Mouse (Mus musculus) MEL (cell line): ENCODE data around the gene Gm13539. TPM values are rescaled to one million over a fixed set of nuclear protein-coding genes. Genes with fewer than 3 reads are reported as not detected.

Source experiments
- DNase-seq: peaks from one replicate; pipeline ENCODE4 v3.0.0; 2011; ENCODE audit warnings: low read depth, low spot score
- H3K27ac ChIP-seq: 2 replicates; pipeline ENCODE4 v1.5.1; 2012; ENCODE audit warnings: low read depth, mild to moderate bottlenecking, control low read depth, low read length, moderate library complexity; ENCODE audit not compliant: control insufficient read depth
- H3K27me3 ChIP-seq, 2 experiments: fragments of 150-350 bp in 1 of 2; sonication (generic) in 1 of 2; 2 replicates each; pipeline ENCODE4 v1.6.1; 2012; ENCODE audit warnings: low read length in 2 of 2, mild to moderate bottlenecking in 2 of 2, improper control_type of control experiment in 1 of 2, moderate library complexity in 1 of 2; ENCODE audit not compliant: insufficient read depth in 2 of 2, control insufficient read depth in 1 of 2
- H3K36me3 ChIP-seq, 2 experiments: 2 replicates each; pipeline ENCODE4 v1.6.1; 2012 to 2014; ENCODE audit warnings: low read length in 2 of 2, improper control_type of control experiment in 1 of 2, inconsistent platforms in 1 of 2, mild to moderate bottlenecking in 1 of 2; ENCODE audit not compliant: insufficient read depth in 2 of 2, control insufficient read depth in 1 of 2
- H3K4me1 ChIP-seq, 2 experiments: fragments of 150-350 bp in 1 of 2; sonication (generic) in 1 of 2; 2 replicates each; pipeline ENCODE4 v1.6.1; 2012; ENCODE audit warnings: low read length in 2 of 2, improper control_type of control experiment in 1 of 2, mild to moderate bottlenecking in 1 of 2; ENCODE audit not compliant: insufficient read depth in 2 of 2, control insufficient read depth in 1 of 2
- H3K4me3 ChIP-seq, 2 experiments: fragments of 150-350 bp in 1 of 2; sonication (generic) in 1 of 2; 2 replicates each; pipeline ENCODE4 v1.5.1; 2012; ENCODE audit warnings: low read depth in 2 of 2, low read length in 2 of 2, mild to moderate bottlenecking in 2 of 2, moderate library complexity in 2 of 2, control low read depth in 1 of 2, improper control_type of control experiment in 1 of 2; ENCODE audit not compliant: control insufficient read depth in 1 of 2, insufficient read depth in 1 of 2
- H3K79me2 ChIP-seq: 2 replicates; pipeline ENCODE4 v1.6.1; 2012; ENCODE audit warnings: mild to moderate bottlenecking, low read length, moderate library complexity; ENCODE audit not compliant: control insufficient read depth, poor library complexity, insufficient read depth
- H3K9ac ChIP-seq: 2 replicates; pipeline ENCODE4 v1.6.1; 2012; ENCODE audit warnings: low read depth, mild to moderate bottlenecking, control low read depth, low read length, moderate library complexity; ENCODE audit not compliant: control insufficient read depth, poor library complexity, severe bottlenecking
- H3K9me3 ChIP-seq: fragments of 150-350 bp; sonication (generic); replicated peaks from 2 replicates; pipeline ENCODE4 v1.6.1; 2012; ENCODE audit warnings: mild to moderate bottlenecking, low read length, improper control_type of control experiment, moderate library complexity; ENCODE audit not compliant: insufficient read depth
- CHD2 ChIP-seq: IDR thresholded peaks from 2 replicates; pipeline ENCODE4 v1.6.1; 2011; ENCODE audit warnings: low read length, improper control_type of control experiment
- ELF1 ChIP-seq: IDR thresholded peaks from 2 replicates; pipeline ENCODE4 v1.6.1; 2014; ENCODE audit warnings: low read depth, mild to moderate bottlenecking, inconsistent platforms, low read length, improper control_type of control experiment, moderate library complexity
- EP300 ChIP-seq, 2 experiments: IDR thresholded peaks; 2 replicates each; pipeline ENCODE4 v1.6.1; 2011; ENCODE audit warnings: improper control_type of control experiment in 2 of 2, low read length in 2 of 2, low read depth in 1 of 2, mild to moderate bottlenecking in 1 of 2
- GABPA ChIP-seq: IDR thresholded peaks from 2 replicates; pipeline ENCODE4 v1.6.1; 2012; ENCODE audit warnings: low read depth, mild to moderate bottlenecking, inconsistent platforms, low read length, improper control_type of control experiment, moderate library complexity
- GATA1 ChIP-seq: IDR thresholded peaks from 2 replicates; pipeline ENCODE4 v1.6.1; 2011; ENCODE audit warnings: low read depth, low read length, improper control_type of control experiment
- HCFC1 ChIP-seq: IDR thresholded peaks from 2 replicates; pipeline ENCODE4 v1.6.1; 2012; ENCODE audit warnings: low read depth, mild to moderate bottlenecking, inconsistent platforms, low read length, improper control_type of control experiment, moderate library complexity
- JUND ChIP-seq: IDR thresholded peaks from 2 replicates; pipeline ENCODE4 v1.6.1; 2011; ENCODE audit warnings: low read depth, mild to moderate bottlenecking, improper control_type of control experiment, low read length
- MAZ ChIP-seq: IDR thresholded peaks from 2 replicates; pipeline ENCODE4 v1.6.1; 2012; ENCODE audit warnings: low read depth, mild to moderate bottlenecking, inconsistent platforms, low read length, improper control_type of control experiment
- MXI1 ChIP-seq: IDR thresholded peaks from 2 replicates; pipeline ENCODE4 v1.6.1; 2011; ENCODE audit warnings: mild to moderate bottlenecking, low read depth, low read length, improper control_type of control experiment
- MYB ChIP-seq: IDR thresholded peaks from 2 replicates; pipeline ENCODE4 v1.6.1; 2011; ENCODE audit warnings: mild to moderate bottlenecking, low read depth, low read length, improper control_type of control experiment
- MYC ChIP-seq: IDR thresholded peaks from 2 replicates; pipeline ENCODE4 v1.6.1; 2011; ENCODE audit warnings: low read depth, mild to moderate bottlenecking, low read length, improper control_type of control experiment, moderate library complexity
- NELFE ChIP-seq: IDR thresholded peaks from 2 replicates; pipeline ENCODE4 v1.6.1; 2011; ENCODE audit warnings: low read depth, low read length, improper control_type of control experiment
- NRF1 ChIP-seq: IDR thresholded peaks from 2 replicates; pipeline ENCODE4 v1.6.1; 2014; ENCODE audit warnings: low read depth, mild to moderate bottlenecking, inconsistent platforms, low read length, improper control_type of control experiment, moderate library complexity; ENCODE audit not compliant: poor library complexity, insufficient read depth, severe bottlenecking
- POLR2A ChIP-seq, 2 experiments: IDR thresholded peaks; 2 replicates each; pipeline ENCODE4 v1.6.1; 2011 to 2012; ENCODE audit warnings: low read length in 2 of 2, mild to moderate bottlenecking in 2 of 2, control low read depth in 1 of 2, improper control_type of control experiment in 1 of 2, low read depth in 1 of 2, moderate library complexity in 1 of 2; ENCODE audit not compliant: control insufficient read depth in 1 of 2, insufficient read depth in 1 of 2, poor library complexity in 1 of 2
- POLR2AphosphoS5 ChIP-seq: IDR thresholded peaks from 2 replicates; pipeline ENCODE4 v1.6.1; 2012; ENCODE audit warnings: low read depth, borderline replicate concordance, mild to moderate bottlenecking, inconsistent platforms, low read length, moderate library complexity, mixed read lengths
- RCOR1 ChIP-seq: IDR thresholded peaks from 2 replicates; pipeline ENCODE4 v1.6.1; 2012; ENCODE audit warnings: low read depth, mild to moderate bottlenecking, inconsistent platforms, low read length, improper control_type of control experiment
- USF1 ChIP-seq: IDR thresholded peaks from 2 replicates; pipeline ENCODE4 v1.6.1; 2014; ENCODE audit warnings: low read depth, mild to moderate bottlenecking, inconsistent platforms, low read length, improper control_type of control experiment, moderate library complexity
- ZMIZ1 ChIP-seq: IDR thresholded peaks from 2 replicates; pipeline ENCODE4 v1.6.1; 2012; ENCODE audit warnings: low read depth, mild to moderate bottlenecking, inconsistent platforms, low read length, improper control_type of control experiment, moderate library complexity
- polyA plus RNA-seq, 2 experiments: library from polyadenylated mRNA; stranded (reverse) in 1 of 2; unstranded in 1 of 2; fragments of >175 nt in 1 of 2; fragments of >200 nt in 1 of 2; gene quantifications; 2 replicates each; pipeline versions ENCODE4 v1.2.1 to v1.2.4; 2012; ENCODE audit warnings: low replicate concordance in 2 of 2, low read depth in 1 of 2; ENCODE audit not compliant: insufficient read length in 2 of 2, insufficient read depth in 1 of 2, missing spikeins in 1 of 2
- total RNA-seq: library from RNA; depleted of rRNA; stranded (reverse); fragments of 300-350 nt; gene quantifications from 2 replicates; pipeline ENCODE4 v1.2.3, GENCODE M21; 2012

Gm13539 gene
- total and polyA plus RNA-seq, 3 experiments: not detected

DNA sequence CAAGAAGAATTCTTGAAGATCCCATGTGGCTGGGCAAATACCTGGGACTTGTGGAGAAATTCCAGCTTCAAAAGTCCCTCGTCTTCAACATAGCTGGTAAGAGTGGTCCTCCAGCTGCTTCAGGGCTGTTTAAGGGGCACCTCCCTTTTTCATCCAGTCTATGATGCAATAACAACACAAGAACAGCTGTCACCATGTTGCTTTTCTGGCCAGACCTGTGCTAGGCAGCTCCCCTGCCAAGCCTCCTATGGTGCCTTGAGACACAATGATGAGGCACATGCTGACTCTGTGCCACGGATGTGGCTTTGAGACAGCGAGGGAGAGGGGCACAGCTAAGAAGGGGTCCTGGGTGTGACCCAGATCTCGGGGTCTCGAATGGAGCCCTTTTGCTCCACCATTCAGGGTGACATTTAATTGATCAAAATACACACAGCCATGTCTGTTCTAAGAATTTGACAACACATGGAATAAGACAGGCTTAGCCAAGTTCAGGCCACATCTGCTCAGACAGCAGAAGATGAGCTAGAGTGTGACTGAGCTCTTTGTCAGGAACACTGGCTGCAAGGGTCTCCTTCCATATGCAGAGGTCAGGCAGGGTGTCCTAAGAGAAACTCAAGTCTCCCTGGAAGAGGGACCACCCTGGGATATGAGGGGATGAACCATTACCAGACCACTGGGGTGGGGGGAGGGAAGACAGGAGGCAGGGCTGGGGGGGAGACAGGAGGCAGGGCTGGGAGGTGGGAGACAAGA lies 3.7 kb downstream of the Gm13539 start:
- Histone ChIP-seq H3K4me3 (no peak overlapping the region), H3K27ac (no peak overlapping the region), H3K9ac (no peak overlapping the region), H3K36me3 (no peaks in the 10 kb centered on the region), H3K79me2 (no peaks in the 10 kb centered on the region), H3K9me3 (no peaks in the 10 kb centered on the region), H3K27me3 (0 out of 4 replicates have a peak, but pooled peaks cover 0 to 3% of the 10 kb centered on the region in 2 experiments), H3K4me1 (peaks cover 0 to 4% of the 10 kb centered on the region in 2 experiments; a peak in 1 of 4 replicates)
- no peak for DNase-seq
- no peak for TF ChIP-seq MAZ

DNA sequence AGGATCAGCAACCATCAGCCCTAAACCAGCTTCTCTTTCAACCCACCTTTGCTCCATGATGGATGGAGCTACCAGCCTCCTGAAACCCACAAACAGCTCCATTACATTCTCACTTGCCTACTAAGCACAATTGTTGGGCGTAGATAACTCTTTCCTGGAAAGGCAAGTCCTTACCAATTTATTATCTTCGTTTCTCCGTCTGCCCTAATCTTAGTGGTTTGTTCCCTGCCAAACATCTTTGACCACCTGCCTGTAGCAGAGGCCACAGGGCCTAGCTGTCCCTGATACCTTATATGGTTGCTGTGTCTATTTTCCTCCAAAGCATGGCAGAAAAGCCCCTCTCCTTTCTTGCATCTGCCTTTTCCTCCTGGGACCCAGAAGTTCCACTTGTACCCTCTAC lies 7.0 kb downstream of the Gm13539 start:
- Histone ChIP-seq H3K4me3 (no peak overlapping the region), H3K4me1 (peaks cover 0 to 4% of the 10 kb centered on the region in 2 experiments; a peak in 1 of 4 replicates), H3K79me2 (no peaks in the 10 kb centered on the region), H3K27me3 (peaks cover 0 to 3% of the 10 kb centered on the region in 2 experiments; a peak in 1 of 4 replicates), H3K27ac (no peak overlapping the region), H3K9me3 (no peaks in the 10 kb centered on the region), H3K36me3 (no peaks in the 10 kb centered on the region), H3K9ac (no peak overlapping the region)
- TF ChIP-seq GABPA (no peak), JUND (no peak), MYB (no peak), NELFE (no peak), POLR2A (IDR thresholded peaks at IDR 0.05; ENCODE audit: control insufficient read depth in 1 of 2, insufficient read depth in 1 of 2, low read depth in 1 of 2, low read length in 2 of 2, poor library complexity in 1 of 2) (no peak), POLR2AphosphoS5 (no peak), HCFC1 (no peak)
- DNase-seq: peak; percentile 4

DNA sequence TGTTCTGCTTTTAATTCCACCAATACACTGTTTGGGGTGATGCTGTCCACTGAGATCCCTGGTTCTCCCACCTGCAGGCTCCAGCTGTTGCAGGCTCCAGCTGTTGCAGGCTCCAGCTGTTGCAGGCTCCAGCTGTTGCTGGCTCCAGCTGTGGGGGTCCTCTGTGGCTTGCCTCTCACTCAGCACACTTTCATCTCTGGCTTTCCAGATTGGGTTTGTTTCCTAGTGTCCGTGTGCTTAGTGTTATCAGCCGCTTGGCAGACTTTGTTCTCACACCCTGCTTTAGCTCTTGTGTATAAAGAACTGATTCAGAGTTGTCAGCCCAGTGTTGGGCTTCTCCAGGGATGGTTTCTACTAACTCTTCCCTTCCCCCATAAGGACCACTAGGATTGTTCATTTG lies 15.6 kb downstream of the Gm13539 start:
- no peaks in the 10 kb centered on the region for H3K36me3 ChIP-seq
- no peaks in the 10 kb centered on the region for H3K4me1 ChIP-seq
- peaks cover 1 to 8% of the 10 kb centered on the region in 2 experiments for H3K27me3 ChIP-seq
- no peak overlapping the region for H3K4me3 ChIP-seq
- H3K9me3 ChIP-seq: no peaks in the 10 kb centered on the region
- no peak for TF ChIP-seq ZMIZ1
- no peak for TF ChIP-seq RCOR1
- no peak for TF ChIP-seq POLR2A (IDR thresholded peaks at IDR 0.05; ENCODE audit: control insufficient read depth in 1 of 2, insufficient read depth in 1 of 2, low read depth in 1 of 2, low read length in 2 of 2, poor library complexity in 1 of 2)
- no peak for TF ChIP-seq MYC
- no peak for TF ChIP-seq MXI1
- TF ChIP-seq NRF1: no peak
- no peak for TF ChIP-seq CHD2
- no peak for TF ChIP-seq EP300 (IDR thresholded peaks at IDR 0.05; ENCODE audit: low read depth in 1 of 2, low read length in 2 of 2)
- TF ChIP-seq USF1: no peak
- TF ChIP-seq GATA1: no peak
- TF ChIP-seq ELF1: no peak
- TF ChIP-seq, all 39 proteins: peak for 0
- Histone ChIP-seq H3K9ac (no peak overlapping the region), H3K27ac (no peak overlapping the region), H3K79me2 (no peaks in the 10 kb centered on the region)
- no peak for DNase-seq
